Mouse (Mus musculus) cerebellum, adult 11-12 months (tissue): ENCODE results near the gene Gm17018.

Experiments used
- DNase-seq: peaks from one replicate; pipeline ENCODE4 v3.0.0; 2022

Gm17018 gene

DNA sequence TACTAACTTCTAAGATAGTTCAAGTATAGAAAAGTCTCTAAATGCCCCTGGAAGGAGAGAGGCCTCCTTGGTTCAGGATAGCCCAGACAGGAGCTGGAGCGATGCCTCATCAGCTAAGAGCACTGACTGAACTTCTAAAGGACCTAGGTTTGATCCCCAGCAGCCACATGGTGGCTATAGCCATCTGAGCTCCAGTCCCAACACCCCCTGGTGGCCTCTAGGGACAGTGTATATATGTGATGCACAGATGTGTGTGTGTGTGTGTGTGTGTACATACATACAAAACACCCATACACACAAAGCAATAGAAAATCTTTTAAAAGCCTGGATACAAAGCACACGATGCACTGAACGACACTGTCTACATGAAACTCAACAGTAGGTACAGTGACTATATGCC lies 68.8 kb downstream of the Gm17018 start:
- DNase-seq: no peak
